Mouse (Mus musculus) CH12.LX (cell line): ENCODE measurements around the gene Map3k7. TPM values are rescaled to one million over a fixed set of nuclear protein-coding genes. Genes with fewer than 3 reads are reported as not detected.

ENCODE experiments used
- DNase-seq: peaks from one replicate; pipeline ENCODE4 v3.0.0-alpha.2; 2013; ENCODE audit errors: extremely low read depth
- H3K27ac ChIP-seq: 2 replicates; pipeline ENCODE4 v1.5.1; 2012; ENCODE audit warnings: low read depth, mild to moderate bottlenecking, control low read depth, moderate library complexity; ENCODE audit not compliant: insufficient read depth
- H3K27me3 ChIP-seq: replicated peaks from 2 replicates; pipeline ENCODE3; 2012; ENCODE audit warnings: inconsistent platforms
- H3K36me3 ChIP-seq, 2 experiments: replicated peaks in 1 of 2; 2 replicates each; pipeline versions ENCODE3 to v1.6.1; 2012; ENCODE audit warnings: inconsistent platforms in 1 of 2, low read length in 1 of 2, mild to moderate bottlenecking in 1 of 2, mixed read lengths in 1 of 2, moderate library complexity in 1 of 2; ENCODE audit not compliant: control insufficient read depth in 1 of 2, insufficient read depth in 1 of 2
- H3K4me1 ChIP-seq, 2 experiments: 2 replicates each; pipeline ENCODE4 v1.6.1; 2012; ENCODE audit warnings: inconsistent platforms in 1 of 2, moderate library complexity in 1 of 2; ENCODE audit not compliant: insufficient read depth in 2 of 2, control insufficient read depth in 1 of 2
- H3K4me2 ChIP-seq: 2 replicates; pipeline ENCODE4 v1.6.1; 2012; ENCODE audit warnings: low read depth, mild to moderate bottlenecking, control low read depth; ENCODE audit not compliant: poor library complexity, insufficient read depth, severe bottlenecking
- H3K4me3 ChIP-seq, 3 experiments: fragments of 150-350 bp in 1 of 3; sonication (generic) in 1 of 3; replicated peaks in 1 of 3; 2 replicates each; pipeline versions ENCODE3 to v1.5.1; 2011 to 2012; ENCODE audit warnings: low read depth in 2 of 3, low read length in 2 of 3, mild to moderate bottlenecking in 2 of 3, moderate library complexity in 2 of 3, control low read depth in 1 of 3, improper control_type of control experiment in 1 of 3, inconsistent platforms in 1 of 3, mixed read lengths in 1 of 3; ENCODE audit not compliant: poor library complexity in 1 of 3
- H3K79me2 ChIP-seq: replicated peaks from 2 replicates; pipeline ENCODE4 v1.6.1; 2012; ENCODE audit warnings: mild to moderate bottlenecking, moderate library complexity; ENCODE audit not compliant: control insufficient read depth, poor library complexity, insufficient read depth, severe bottlenecking; ENCODE audit errors: extremely low read depth
- H3K9ac ChIP-seq: 2 replicates; pipeline ENCODE4 v1.6.1; 2012; ENCODE audit warnings: low read depth, mild to moderate bottlenecking, control low read depth, moderate library complexity; ENCODE audit not compliant: insufficient read depth
- H3K9me3 ChIP-seq: replicated peaks from 2 replicates; pipeline ENCODE3; 2012; ENCODE audit warnings: low read length, inconsistent platforms, mixed read lengths
- BHLHE40 ChIP-seq: IDR thresholded peaks from 2 replicates; pipeline ENCODE4 v1.6.1; 2011; ENCODE audit warnings: mild to moderate bottlenecking, low read depth, low read length, improper control_type of control experiment
- CHD1 ChIP-seq: IDR thresholded peaks from 2 replicates; pipeline ENCODE4 v1.6.1; 2012; ENCODE audit warnings: low read depth, low read length, improper control_type of control experiment, inconsistent platforms
- CTCF ChIP-seq, 2 experiments: IDR thresholded peaks in 1 of 2; conservative IDR thresholded peaks in 1 of 2; 2 replicates each; pipeline ENCODE4 v1.5.1; 2011 to 2012; ENCODE audit warnings: low read depth in 2 of 2, low read length in 2 of 2, improper control_type of control experiment in 1 of 2, inconsistent platforms in 1 of 2, mild to moderate bottlenecking in 1 of 2, moderate library complexity in 1 of 2
- ELF1 ChIP-seq: IDR thresholded peaks from 2 replicates; pipeline ENCODE4 v1.6.1; 2014; ENCODE audit warnings: low read depth, mild to moderate bottlenecking, inconsistent platforms, low read length, improper control_type of control experiment
- ETS1 ChIP-seq: conservative IDR thresholded peaks from 2 replicates; pipeline ENCODE4 v1.6.1; 2012; ENCODE audit warnings: low read depth, mild to moderate bottlenecking, inconsistent platforms, low read length, improper control_type of control experiment, moderate library complexity
- HCFC1 ChIP-seq: IDR thresholded peaks from 2 replicates; pipeline ENCODE4 v1.6.1; 2012; ENCODE audit warnings: low read depth, mild to moderate bottlenecking, inconsistent platforms, low read length, improper control_type of control experiment
- JUN ChIP-seq: IDR thresholded peaks from 2 replicates; pipeline ENCODE4 v1.6.1; 2011; ENCODE audit warnings: low read depth, mild to moderate bottlenecking, low read length, improper control_type of control experiment, moderate library complexity; ENCODE audit not compliant: insufficient read depth
- JUND ChIP-seq: conservative IDR thresholded peaks from 2 replicates; pipeline ENCODE4 v1.6.1; 2011; ENCODE audit warnings: low read depth, low read length, improper control_type of control experiment
- MAX ChIP-seq: IDR thresholded peaks from 2 replicates; pipeline ENCODE4 v1.6.1; 2011; ENCODE audit warnings: low read length, improper control_type of control experiment
- MEF2A ChIP-seq: IDR thresholded peaks from 2 replicates; pipeline ENCODE4 v1.6.1; 2014; ENCODE audit warnings: low read depth, mild to moderate bottlenecking, inconsistent platforms, low read length, improper control_type of control experiment, borderline replicate concordance
- MXI1 ChIP-seq: IDR thresholded peaks from 2 replicates; pipeline ENCODE4 v1.6.1; 2011; ENCODE audit warnings: mild to moderate bottlenecking, low read depth, low read length, improper control_type of control experiment
- NRF1 ChIP-seq: IDR thresholded peaks from 2 replicates; pipeline ENCODE4 v1.6.1; 2014; ENCODE audit warnings: low read depth, mild to moderate bottlenecking, inconsistent platforms, low read length, improper control_type of control experiment, moderate library complexity
- PAX5 ChIP-seq: IDR thresholded peaks from 2 replicates; pipeline ENCODE4 v1.6.1; 2012; ENCODE audit warnings: low read length, inconsistent platforms, mixed read lengths
- POLR2AphosphoS2 ChIP-seq: IDR thresholded peaks from 2 replicates; pipeline ENCODE4 v1.6.1; 2011; ENCODE audit warnings: low read depth, low read length, improper control_type of control experiment
- RCOR1 ChIP-seq: conservative IDR thresholded peaks from 2 replicates; pipeline ENCODE4 v1.6.1; 2012; ENCODE audit warnings: low read depth, mild to moderate bottlenecking, inconsistent platforms, low read length, improper control_type of control experiment
- TCF12 ChIP-seq: IDR thresholded peaks from 2 replicates; pipeline ENCODE4 v1.6.1; 2014; ENCODE audit warnings: low read depth, mild to moderate bottlenecking, inconsistent platforms, low read length, improper control_type of control experiment
- UBTF ChIP-seq: IDR thresholded peaks from 2 replicates; pipeline ENCODE4 v1.6.1; 2012; ENCODE audit warnings: low read depth, mild to moderate bottlenecking, inconsistent platforms, low read length, improper control_type of control experiment, moderate library complexity
- USF2 ChIP-seq: conservative IDR thresholded peaks from 2 replicates; pipeline ENCODE4 v1.6.1; 2011; ENCODE audit warnings: low read depth, low read length, improper control_type of control experiment
- ZNF384 ChIP-seq: IDR thresholded peaks from 2 replicates; pipeline ENCODE4 v1.6.1; 2012; ENCODE audit warnings: low read depth, low read length, improper control_type of control experiment, inconsistent platforms
- dilution Hi-C: fragments of 300-500 bp; cut with MboI; formaldehyde crosslinking; loops from 2 replicates; pipeline ENCODE4 v1.14.3; 2020; ENCODE audit warnings: low sequenced_read_pairs; ENCODE audit not compliant: extremely low pct_unique_long_range_greater_than_20kb, extremely low pct_ligation_motif_present
- in situ Hi-C: fragments of 300-500 bp; cut with MboI; formaldehyde crosslinking; loops from 3 replicates; pipeline ENCODE4 v1.14.3; 2019; ENCODE audit warnings: low sequenced_read_pairs, low pct_ligation_motif_present, low pct_unique_long_range_greater_than_20kb, mixed read lengths
- polyA plus RNA-seq: library from polyadenylated mRNA; unstranded; fragments of >175 nt; gene quantifications from 2 replicates; pipeline ENCODE4 v1.2.1, GENCODE M21; 2012; ENCODE audit warnings: low read depth; ENCODE audit not compliant: insufficient read length
- total RNA-seq, 2 experiments: library from RNA; depleted of rRNA; stranded (reverse); fragments of 300-350 nt in 1 of 2; fragments of >200 nt in 1 of 2; gene quantifications; 2 replicates each; pipeline ENCODE4 v1.2.3; 2012 to 2014

The Map3k7 gene
- total and polyA plus RNA-seq, 3 experiments = 41.7 to 63.7 (median 43.9) TPM

- Histone ChIP-seq H3K4me1 (no peaks in the 10 kb centered on the region), H3K27ac (no peak overlapping the region), H3K79me2 (no peaks in the 10 kb centered on the region), H3K4me2 (no peak overlapping the region), H3K9ac (no peak overlapping the region), H3K36me3 (peaks cover 10 to 35% of the 10 kb centered on the region in 2 experiments), H3K4me3 (no peak overlapping the region), H3K27me3 (no peaks in the 10 kb centered on the region), H3K9me3 (no peaks in the 10 kb centered on the region)
- in situ Hi-C loops (no loop called here), dilution Hi-C loops (no loop called here)
- TF ChIP-seq CHD1 (no peak), PAX5 (no peak), POLR2AphosphoS2 (no peak), BHLHE40 (no peak), USF2 (no peak), HCFC1 (no peak), RCOR1 (no peak), JUN (no peak), TCF12 (no peak), UBTF (no peak), CTCF (conservative IDR thresholded peaks at IDR 0.05 in 1 of 2, IDR thresholded peaks at IDR 0.05 in 1 of 2; ENCODE audit: low read depth in 2 of 2, low read length in 2 of 2) (no peak)
- DNase-seq = no peak
These were observed 61.2 kb downstream of the Map3k7 start for GRCm38 (mm10) chr4:32025105-32025504.

DNA sequence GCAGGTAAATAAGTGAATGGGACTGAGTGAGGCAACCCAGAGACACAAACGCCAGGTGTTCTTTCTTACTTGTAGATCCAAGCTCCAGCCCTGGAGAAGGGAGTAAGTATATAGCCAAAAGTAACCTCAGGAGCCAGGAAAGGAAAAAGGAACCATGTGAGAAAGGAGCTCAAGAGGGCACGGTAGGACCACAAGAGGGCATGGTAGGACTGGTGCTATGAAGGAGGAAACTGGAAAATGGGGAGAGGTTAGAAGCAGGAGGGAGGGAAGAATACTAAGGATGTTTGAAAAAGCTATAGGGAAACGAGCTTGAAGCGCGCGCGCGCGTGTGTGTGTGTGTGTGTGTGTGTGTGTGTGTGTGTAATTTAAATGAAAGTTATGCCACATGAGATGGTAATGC is 63.2 kb downstream of the Map3k7 start:
- Histone ChIP-seq H3K4me3 (no peak overlapping the region), H3K4me2 (no peak overlapping the region)
- TF ChIP-seq POLR2AphosphoS2 (no peak), JUND (no peak), ZNF384 (no peak), CHD1 (no peak), ELF1 (no peak), MAX (no peak)

DNA sequence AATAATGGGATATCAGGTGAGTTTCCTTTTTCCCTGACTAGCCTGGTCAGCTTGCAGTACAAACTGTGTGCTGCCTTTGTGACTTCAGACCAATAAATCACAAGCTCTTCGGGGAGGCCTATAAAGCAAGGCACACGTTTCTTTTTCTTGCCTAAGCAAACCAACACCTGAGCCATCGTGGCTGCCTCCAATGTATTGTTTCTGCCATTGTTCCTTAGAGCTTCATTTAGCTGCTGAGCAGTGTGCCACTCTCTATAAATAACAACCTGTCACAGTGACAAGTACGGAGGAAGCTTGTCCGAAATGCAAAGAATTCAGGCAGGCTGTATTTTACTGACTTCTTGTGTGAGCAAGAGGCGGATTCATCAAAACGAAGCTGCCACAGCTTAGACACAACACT is 73.4 kb downstream of the Map3k7 start:
- in situ Hi-C loops = no loop called here
- no peak for TF ChIP-seq MEF2A
- no peak for TF ChIP-seq NRF1
- TF ChIP-seq PAX5 = no peak
- TF ChIP-seq UBTF = no peak
- TF ChIP-seq MXI1 = no peak
- no peak for TF ChIP-seq ETS1
- no peaks in the 10 kb centered on the region for H3K27me3 ChIP-seq

More for the DNA sequence above, 63.2 kb downstream of the Map3k7 start:
- Histone ChIP-seq H3K36me3 (peaks cover 3 to 17% of the 10 kb centered on the region in 2 experiments), H3K79me2 (no peaks in the 10 kb centered on the region), H3K27ac (no peak overlapping the region), H3K9ac (no peak overlapping the region), H3K4me1 (no peaks in the 10 kb centered on the region), H3K9me3 (no peaks in the 10 kb centered on the region), H3K27me3 (no peaks in the 10 kb centered on the region)
- no peak for DNase-seq
- in situ Hi-C loops = no loop called here
- dilution Hi-C loops = no loop called here

More for the DNA sequence above, 73.4 kb downstream of the Map3k7 start:
- Histone ChIP-seq H3K27ac (no peak overlapping the region), H3K4me2 (no peak overlapping the region), H3K9ac (no peak overlapping the region), H3K79me2 (no peaks in the 10 kb centered on the region), H3K4me3 (no peak overlapping the region), H3K4me1 (no peaks in the 10 kb centered on the region), H3K36me3 (no peaks in the 10 kb centered on the region), H3K9me3 (no peaks in the 10 kb centered on the region)
- no peak for DNase-seq
- dilution Hi-C loops = no loop called here
